Comparison of ENCODE assay signal across 8 mouse cellular contexts in the genomic region with DNA sequence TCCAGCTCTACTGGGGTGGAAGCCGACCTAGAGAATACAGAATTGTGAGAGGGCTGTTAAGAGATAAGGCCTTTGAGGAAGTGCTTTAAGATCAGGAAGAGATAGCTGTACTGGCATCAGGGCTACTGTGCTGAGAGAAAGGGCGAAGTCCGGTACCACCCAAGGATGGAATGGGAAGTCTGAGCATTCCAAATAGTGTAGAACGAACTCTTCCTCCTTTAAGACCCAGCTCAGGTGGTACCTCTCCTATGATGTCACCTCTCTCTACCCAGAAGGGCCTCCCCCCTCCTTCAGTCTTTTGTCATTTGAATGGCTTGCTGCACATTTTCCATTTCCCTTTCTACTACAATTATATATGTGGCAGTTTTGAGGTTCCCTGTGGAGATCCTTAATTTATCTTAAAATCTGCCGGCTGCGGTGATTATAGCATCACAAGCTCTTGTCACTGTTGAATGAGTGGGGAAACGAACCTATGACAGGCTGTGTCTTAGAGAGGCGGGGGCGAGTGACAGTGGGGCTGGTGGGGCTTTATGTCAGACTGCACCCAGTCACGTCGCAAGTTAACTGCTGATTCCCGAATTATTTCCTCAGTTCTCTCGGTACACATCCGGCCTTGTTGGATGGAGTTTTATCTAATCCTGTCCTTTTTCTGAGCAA. TPM values are rescaled to one million over a fixed set of nuclear protein-coding genes. Genes with fewer than 3 reads are reported as not detected.
DNase-seq lines count a peak whose midpoint lies in the region; ATAC-seq lines count a peak whose summit lies in the region.

No protein-coding gene starts in this region.

- no peak for DNase-seq in kidney, postnatal 10 days
- DNase-seq in forebrain, embryonic 14.5 days (ENCODE audit: low spot score): peak; percentile 39
- DNase-seq in lung, postnatal 25 days (ENCODE audit: low spot score): peak; percentile 62
- DNase-seq in adrenal gland, postnatal 25 days: no peak
- DNase-seq in right cerebral cortex, adult 18-20 months: no peak

- H3K36me3 ChIP-seq in kidney, embryonic 16.5 days (ENCODE audit: insufficient read depth, low read length): no peaks in the 10 kb centered on the region
- no peaks in the 10 kb centered on the region for H3K36me3 ChIP-seq in forebrain, embryonic 14.5 days (ENCODE audit: control insufficient read depth, insufficient read depth, low read length)
- no peaks in the 10 kb centered on the region for H3K36me3 ChIP-seq in kidney, embryonic 14.5 days (ENCODE audit: control insufficient read depth, insufficient read depth, low read length)

- ATAC-seq in kidney, embryonic 16.5 days (ENCODE audit: low FRiP score, low TSS enrichment): peak; percentile 49; the same call in 1 of the 2 replicates
- peak; percentile 77 for ATAC-seq in CD4-positive, CD25-positive, alpha-beta regulatory T cell, adult 4 months
- ATAC-seq in forebrain, embryonic 14.5 days: peak; percentile 54; the same call in 1 of the 2 replicates
- no peak for ATAC-seq in kidney, embryonic 14.5 days (ENCODE audit: low FRiP score, low TSS enrichment)

- peaks cover 17% of the 10 kb centered on the region; the same call in 1 of the 2 replicates for H3K4me1 ChIP-seq in kidney, embryonic 16.5 days (ENCODE audit: insufficient read depth, low read length)
- H3K4me1 ChIP-seq in forebrain, embryonic 14.5 days (ENCODE audit: control insufficient read depth, insufficient read depth, low read length): no peaks in the 10 kb centered on the region
- H3K4me1 ChIP-seq in kidney, embryonic 14.5 days (ENCODE audit: control insufficient read depth, insufficient read depth, low read length): peaks cover 13% of the 10 kb centered on the region

- H3K4me3 ChIP-seq in kidney, embryonic 16.5 days (ENCODE audit: low read length): no peak overlapping the region
- no peak overlapping the region for H3K4me3 ChIP-seq in forebrain, embryonic 14.5 days (ENCODE audit: low read depth, low read length)
- H3K4me3 ChIP-seq in kidney, embryonic 14.5 days (ENCODE audit: low read length): no peak overlapping the region

- 72% methylated on average over 14 of the region's 14 CpGs for WGBS in kidney, embryonic 16.5 days
- 58% methylated on average over 14 of the region's 14 CpGs for WGBS in forebrain, embryonic 14.5 days
- WGBS in kidney, embryonic 14.5 days: 68% methylated on average over 14 of the region's 14 CpGs

- H3K9ac ChIP-seq in kidney, embryonic 16.5 days (replicated peaks; ENCODE audit: low read length): no peak overlapping the region
- no peak overlapping the region for H3K9ac ChIP-seq in forebrain, embryonic 14.5 days (ENCODE audit: low read length)
- H3K9ac ChIP-seq in kidney, embryonic 14.5 days (ENCODE audit: low read depth, low read length): no peak overlapping the region

- H3K4me2 ChIP-seq in kidney, embryonic 16.5 days (replicated peaks; ENCODE audit: low read depth, low read length): no peak overlapping the region
- H3K4me2 ChIP-seq in forebrain, embryonic 14.5 days (ENCODE audit: low read length): no peak overlapping the region
- no peak overlapping the region for H3K4me2 ChIP-seq in kidney, embryonic 14.5 days (replicated peaks; ENCODE audit: low read depth, low read length)

- H3K9me3 ChIP-seq in kidney, embryonic 16.5 days (ENCODE audit: low read length): no peaks in the 10 kb centered on the region
- H3K9me3 ChIP-seq in forebrain, embryonic 14.5 days (replicated peaks; ENCODE audit: control insufficient read depth, low read length): no peaks in the 10 kb centered on the region
- no peaks in the 10 kb centered on the region for H3K9me3 ChIP-seq in kidney, embryonic 14.5 days (ENCODE audit: control insufficient read depth, low read length)

- H3K27me3 ChIP-seq in kidney, embryonic 16.5 days (ENCODE audit: insufficient read depth, low read length): no peaks in the 10 kb centered on the region
- H3K27me3 ChIP-seq in forebrain, embryonic 14.5 days (replicated peaks; ENCODE audit: control insufficient read depth, insufficient read depth, low read length): no peaks in the 10 kb centered on the region
- H3K27me3 ChIP-seq in kidney, embryonic 14.5 days (ENCODE audit: control insufficient read depth, insufficient read depth, low read length): no peaks in the 10 kb centered on the region

- no peak overlapping the region for H3K27ac ChIP-seq in kidney, embryonic 16.5 days (ENCODE audit: low read length)
- no peak overlapping the region for H3K27ac ChIP-seq in forebrain, embryonic 14.5 days (ENCODE audit: low read depth, low read length)
- H3K27ac ChIP-seq in kidney, embryonic 14.5 days (ENCODE audit: low read depth, low read length): no peak overlapping the region

RNA-seq across cellular contexts. Expression of gene Camk2d, which starts 13.8 kb away (rescaled TPM):
- polyA plus RNA-seq in kidney, embryonic 16.5 days (2015; fragmentation: Nextera tagmentation; extraction: Ambion mirVana): 23.8 and 24.9 TPM in 2 replicates
- 10 to 100 TPM; 62.2 to 75.6 TPM for polyA plus RNA-seq in CD4-positive, CD25-positive, alpha-beta regulatory T cell, adult 4 months (2017; shearing (Covaris generic))
- polyA plus RNA-seq in forebrain, embryonic 14.5 days (2014; fragmentation: Nextera tagmentation; extraction: Ambion mirVana): 25.5 and 30.3 TPM in 2 replicates
- 94.4 and 105 TPM in 2 replicates for total RNA-seq in adrenal gland, postnatal 25 days (2021)
- 20.3 and 29.4 TPM in 2 replicates for polyA plus RNA-seq in kidney, embryonic 14.5 days (2014; fragmentation: Nextera tagmentation; extraction: Ambion mirVana)

Comparison
In these comparisons a context has a peak if more than half of its experiments do, and no peak if none do; other contexts are left out.
1. DNase-seq: peak in forebrain, embryonic 14.5 days (single experiment) and lung, postnatal 25 days (single experiment); none in kidney, postnatal 10 days (single experiment), adrenal gland, postnatal 25 days (single experiment) and right cerebral cortex, adult 18-20 months (single experiment).